Mouse (Mus musculus): ENCODE results near the gene Clpx. TPM values are rescaled to one million over a fixed set of nuclear protein-coding genes. Genes with fewer than 3 reads are reported as not detected.
A peak's percentile ranks its signal among the peaks of the same experiment; 100 is the strongest.
"Not testable (repeated sequence)": the region's sequence is repeated elsewhere in the genome, so short reads cannot be mapped to it uniquely, and the experiment has no call there.

The Clpx gene
- polyA plus RNA-seq, 1 experiment from 2014 or later = 49.7 TPM

DNA sequence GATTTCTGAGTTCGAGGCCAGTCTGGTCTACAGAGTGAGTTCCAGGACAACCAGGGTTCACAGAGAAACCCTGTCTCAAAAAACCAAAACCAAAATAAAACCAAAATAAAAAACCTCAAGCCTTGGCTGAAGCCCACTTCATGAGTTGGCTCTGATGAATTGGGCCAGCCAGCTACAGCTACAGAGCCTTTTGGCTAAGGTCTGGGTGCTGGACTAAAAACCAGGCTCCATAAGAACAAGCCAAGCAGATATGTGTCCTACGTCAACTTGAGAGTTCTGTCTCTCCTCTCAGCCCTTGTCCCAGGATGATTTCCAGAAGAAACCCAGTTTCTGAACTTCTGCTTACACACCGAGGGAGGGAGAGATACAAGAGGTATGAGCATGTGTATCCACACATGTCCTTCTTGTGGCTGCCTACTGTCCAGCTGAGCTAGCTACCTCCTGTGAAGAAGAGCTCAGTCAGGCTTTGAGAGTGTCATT lies 31.4 kb upstream of the Clpx start:
- no peaks in the 10 kb centered on the region for H3K36me3 ChIP-seq (ENCODE audit: control insufficient read depth, insufficient read depth, low read length)
- H3K4me1 ChIP-seq (ENCODE audit: control insufficient read depth, insufficient read depth, low read length) = peaks cover 11% of the 10 kb centered on the region
- ATAC-seq = no peak
- H3K4me3 ChIP-seq (ENCODE audit: low read length) = no peak overlapping the region
- no peak overlapping the region for H3K27ac ChIP-seq (ENCODE audit: low read length)
- WGBS = 92% methylated on average over 3 of the region's 3 CpGs
- H3K4me2 ChIP-seq (ENCODE audit: low read depth, low read length) = no peak overlapping the region
- H3K9me3 ChIP-seq (ENCODE audit: control insufficient read depth, low read length) = no peaks in the 10 kb centered on the region
- H3K9ac ChIP-seq (ENCODE audit: low read depth, low read length) = no peak overlapping the region
- no peaks in the 10 kb centered on the region for H3K27me3 ChIP-seq (replicated peaks; ENCODE audit: control insufficient read depth, insufficient read depth, low read length)

DNA sequence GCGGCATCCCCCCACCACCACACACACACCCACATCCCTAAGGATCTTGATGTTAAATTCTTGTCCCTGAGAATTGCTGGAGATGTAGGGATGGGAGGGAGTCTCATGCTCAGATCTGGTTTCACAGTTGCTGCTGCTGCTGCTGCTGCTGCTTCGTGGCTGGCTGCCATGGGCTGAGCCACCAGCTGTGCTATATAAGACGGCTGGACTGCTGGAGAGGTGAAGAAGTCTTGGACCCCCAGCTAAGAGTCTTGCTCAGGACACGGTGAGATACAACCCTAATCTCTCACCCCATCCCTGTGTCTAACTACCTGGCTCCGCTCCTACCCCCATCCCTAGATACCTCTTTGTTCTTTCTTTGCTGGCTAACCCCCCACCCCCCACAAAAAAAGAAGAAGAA lies 29.1 kb upstream of the Clpx start, which contains the start of gene Cilp:
Cilp (plus strand) TSS at position 222 of the 400 bp plus-strand sequence.
- WGBS = 50% methylated on average over 5 of the region's 5 CpGs
- peak; percentile 40 for ATAC-seq
- Histone ChIP-seq H3K4me1 (ENCODE audit: control insufficient read depth, insufficient read depth, low read length) (peaks cover 12% of the 10 kb centered on the region), H3K9ac (ENCODE audit: low read depth, low read length) (no peak within 1 kb of the TSS), H3K36me3 (ENCODE audit: control insufficient read depth, insufficient read depth, low read length) (no peaks in the 10 kb centered on the region), H3K4me3 (ENCODE audit: low read length) (no peak within 1 kb of the TSS), H3K27ac (ENCODE audit: low read length) (0 out of 2 replicates have a peak within 1 kb of the TSS, but pooled peaks have one; percentile 0), H3K9me3 (ENCODE audit: control insufficient read depth, low read length) (no peaks in the 10 kb centered on the region), H3K27me3 (replicated peaks; ENCODE audit: control insufficient read depth, insufficient read depth, low read length) (no peaks in the 10 kb centered on the region), H3K4me2 (ENCODE audit: low read depth, low read length) (no peak within 1 kb of the TSS)

DNA sequence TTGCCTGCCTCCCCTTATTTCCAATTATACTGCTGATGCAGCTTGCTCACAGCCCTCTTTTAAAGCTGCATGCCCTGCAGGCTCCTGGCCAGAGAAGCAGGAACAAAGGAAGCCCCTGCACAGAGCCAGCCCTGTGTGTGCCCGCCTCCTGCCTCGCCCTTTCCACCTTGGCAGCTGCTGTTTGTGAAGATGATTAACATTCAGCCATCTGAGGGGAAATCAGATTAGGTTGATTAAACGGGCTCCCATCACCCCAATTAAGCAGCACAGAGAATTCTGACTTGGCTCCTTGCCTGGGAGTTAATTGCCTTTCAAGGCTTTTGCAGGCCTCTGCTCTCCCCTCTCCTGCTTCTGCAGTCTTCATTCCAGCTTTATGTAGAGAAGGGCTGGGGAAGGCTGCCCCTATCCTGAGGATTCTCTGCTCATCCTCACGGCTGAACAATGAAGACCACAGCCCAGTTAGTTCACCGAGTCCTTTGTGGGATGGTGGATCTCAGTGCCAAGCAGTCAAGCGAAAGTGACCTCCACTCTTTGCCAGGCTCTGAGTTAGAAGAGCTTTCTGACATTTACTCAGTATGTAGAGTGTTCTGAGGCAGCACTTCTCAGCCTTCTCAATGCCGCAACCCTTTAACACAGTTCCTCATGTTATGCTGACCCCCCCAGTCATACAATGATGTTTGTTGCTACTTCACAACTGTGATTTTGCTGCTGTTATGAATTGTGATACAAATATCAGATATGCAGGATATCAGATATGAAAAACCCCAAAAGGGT lies 26.1 kb upstream of the Clpx start:
- Histone ChIP-seq H3K27me3 (replicated peaks; ENCODE audit: control insufficient read depth, insufficient read depth, low read length) (no peaks in the 10 kb centered on the region), H3K9ac (ENCODE audit: low read depth, low read length) (no peak overlapping the region), H3K4me1 (ENCODE audit: control insufficient read depth, insufficient read depth, low read length) (peaks cover 12% of the 10 kb centered on the region), H3K4me2 (ENCODE audit: low read depth, low read length) (no peak overlapping the region), H3K27ac (ENCODE audit: low read length) (peak overlapping the region; percentile 39; the same call in 1 of the 2 replicates), H3K4me3 (ENCODE audit: low read length) (no peak overlapping the region), H3K9me3 (ENCODE audit: control insufficient read depth, low read length) (no peaks in the 10 kb centered on the region), H3K36me3 (ENCODE audit: control insufficient read depth, insufficient read depth, low read length) (no peaks in the 10 kb centered on the region)
- peak; percentile 60; the same call in 1 of the 2 replicates for ATAC-seq
- 49% methylated on average over 7 of the region's 7 CpGs for WGBS

DNA sequence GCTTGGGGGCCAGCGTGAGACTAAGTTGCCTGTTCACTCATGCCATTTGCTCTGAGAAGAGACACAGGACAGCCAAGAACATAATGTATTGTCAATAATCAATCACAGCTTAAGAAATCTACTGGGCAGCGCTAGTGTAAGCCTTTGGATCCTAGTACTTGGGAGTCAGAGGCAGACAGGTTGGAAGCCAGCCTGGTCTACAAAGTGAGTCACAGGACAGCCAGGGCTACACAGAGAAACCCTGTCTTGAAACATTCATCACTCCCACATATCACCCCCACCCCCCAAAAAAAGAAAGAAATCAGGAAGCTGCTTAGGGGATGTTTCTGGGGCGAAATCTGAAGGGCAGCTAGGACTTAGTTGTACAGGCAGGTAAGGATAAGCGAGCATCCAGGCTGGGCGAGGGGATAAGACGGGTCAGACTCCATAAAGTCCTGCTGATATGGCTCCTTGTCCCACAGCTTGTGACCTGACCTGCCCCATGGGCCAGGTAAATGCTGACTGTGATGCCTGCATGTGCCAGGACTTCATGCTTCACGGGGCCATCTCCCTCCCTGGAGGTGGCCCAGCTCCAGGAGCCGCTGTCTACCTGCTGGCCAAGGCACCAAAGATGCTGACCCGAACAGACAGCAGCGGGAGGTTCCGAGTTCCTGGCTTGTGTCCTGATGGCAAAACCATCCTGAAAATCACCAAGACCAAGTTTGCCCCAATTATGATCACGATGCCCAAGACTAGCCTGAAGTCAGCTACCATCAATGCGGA lies 20.8 kb upstream of the Clpx start:
- Histone ChIP-seq H3K4me2 (ENCODE audit: low read depth, low read length) (no peak overlapping the region), H3K27ac (ENCODE audit: low read length) (no peak overlapping the region), H3K27me3 (replicated peaks; ENCODE audit: control insufficient read depth, insufficient read depth, low read length) (no peaks in the 10 kb centered on the region), H3K36me3 (ENCODE audit: control insufficient read depth, insufficient read depth, low read length) (no peaks in the 10 kb centered on the region), H3K4me1 (ENCODE audit: control insufficient read depth, insufficient read depth, low read length) (no peaks in the 10 kb centered on the region), H3K9me3 (ENCODE audit: control insufficient read depth, low read length) (no peaks in the 10 kb centered on the region), H3K9ac (ENCODE audit: low read depth, low read length) (no peak overlapping the region), H3K4me3 (ENCODE audit: low read length) (no peak overlapping the region)
- no peak for ATAC-seq
- WGBS = 85% methylated on average over 13 of the region's 13 CpGs

DNA sequence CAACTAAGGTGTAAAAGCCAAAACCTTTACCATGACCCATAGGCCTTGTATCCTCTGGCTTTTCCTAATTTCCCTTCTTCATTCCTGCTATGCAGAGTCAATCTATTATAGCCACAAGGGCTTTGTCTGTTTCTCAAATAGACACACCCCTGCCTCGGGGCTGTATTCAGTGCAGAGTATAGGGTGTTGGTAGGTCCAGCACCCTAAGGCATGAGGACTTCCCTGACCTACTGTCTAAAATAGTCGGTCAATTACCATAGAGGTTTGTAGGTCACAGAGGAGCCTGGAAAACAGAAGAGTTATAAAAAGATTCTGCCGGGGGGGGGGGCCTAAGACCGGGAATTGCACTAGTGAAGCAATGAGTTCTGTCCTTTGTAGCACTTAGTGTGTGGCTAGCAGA lies 20.2 kb upstream of the Clpx start:
- Histone ChIP-seq H3K27ac (ENCODE audit: low read length) (no peak overlapping the region), H3K9me3 (ENCODE audit: control insufficient read depth, low read length) (no peaks in the 10 kb centered on the region), H3K27me3 (replicated peaks; ENCODE audit: control insufficient read depth, insufficient read depth, low read length) (no peaks in the 10 kb centered on the region), H3K4me1 (ENCODE audit: control insufficient read depth, insufficient read depth, low read length) (no peaks in the 10 kb centered on the region), H3K36me3 (ENCODE audit: control insufficient read depth, insufficient read depth, low read length) (no peaks in the 10 kb centered on the region), H3K9ac (ENCODE audit: low read depth, low read length) (no peak overlapping the region), H3K4me3 (ENCODE audit: low read length) (no peak overlapping the region), H3K4me2 (ENCODE audit: low read depth, low read length) (no peak overlapping the region)
- no peak for ATAC-seq
- WGBS = 77% methylated on average over 4 of the region's 4 CpGs

DNA sequence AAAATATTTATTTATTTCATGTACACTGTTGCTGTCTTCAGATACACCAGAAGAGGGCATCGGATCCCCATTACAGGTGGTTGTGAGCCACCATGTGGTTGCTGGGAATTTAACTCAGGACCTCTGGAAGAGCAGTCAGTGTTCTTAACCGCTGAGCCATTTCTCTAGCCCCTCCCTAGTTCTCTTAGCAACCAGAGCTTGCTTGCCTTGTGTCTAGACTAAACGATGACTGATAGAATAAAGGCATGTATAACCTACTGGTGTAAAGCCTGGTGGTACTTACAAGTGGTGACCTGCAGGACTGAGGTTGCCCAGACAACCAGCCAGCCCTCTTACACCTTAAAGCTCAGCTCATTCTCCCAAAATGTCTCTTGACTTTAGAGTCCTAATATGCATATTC lies 19.2 kb upstream of the Clpx start:
- not testable (repeated sequence) for H3K4me1 ChIP-seq (ENCODE audit: control insufficient read depth, insufficient read depth, low read length); H3K9ac ChIP-seq (ENCODE audit: low read depth, low read length); H3K9me3 ChIP-seq (ENCODE audit: control insufficient read depth, low read length); H3K4me2 ChIP-seq (ENCODE audit: low read depth, low read length); H3K27me3 ChIP-seq (replicated peaks; ENCODE audit: control insufficient read depth, insufficient read depth, low read length); H3K36me3 ChIP-seq (ENCODE audit: control insufficient read depth, insufficient read depth, low read length); H3K4me3 ChIP-seq (ENCODE audit: low read length); ATAC-seq; H3K27ac ChIP-seq (ENCODE audit: low read length)
- WGBS = 75% methylated on average over 3 of the region's 3 CpGs

DNA sequence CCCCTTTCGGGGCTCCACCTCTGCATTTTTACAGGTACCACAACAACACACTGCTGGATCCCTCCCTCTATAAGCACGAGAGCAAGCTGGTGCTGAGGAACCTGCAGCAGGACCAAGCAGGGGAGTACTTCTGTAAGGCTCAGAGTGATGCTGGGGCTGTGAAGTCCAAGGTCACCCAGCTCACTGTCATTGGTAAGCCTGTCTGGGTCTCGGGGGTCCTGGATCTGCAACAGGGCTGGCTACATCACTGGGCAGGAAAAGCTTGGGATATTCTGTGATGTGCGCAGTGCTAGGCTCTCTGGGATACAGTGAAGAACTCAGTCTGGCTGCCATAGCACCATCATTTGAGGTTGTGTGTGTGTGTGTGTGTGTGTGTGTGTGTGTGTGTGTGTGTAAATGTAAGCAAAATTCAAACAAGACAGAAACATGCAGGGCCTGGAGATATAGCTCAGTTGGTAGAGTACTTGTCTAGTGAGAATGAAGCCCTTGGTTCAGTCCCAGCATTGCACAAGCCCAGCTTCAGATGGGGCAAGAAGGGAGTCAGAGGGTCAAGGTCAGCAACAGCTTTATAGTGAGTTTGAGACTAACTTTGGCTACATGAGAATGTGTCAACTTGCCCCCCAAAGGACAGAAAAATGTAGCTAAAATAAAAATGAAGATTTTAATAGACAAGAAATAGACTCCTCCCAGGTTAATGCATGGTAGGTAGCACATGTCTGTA lies 18.1 kb upstream of the Clpx start:
- H3K27me3 ChIP-seq (replicated peaks; ENCODE audit: control insufficient read depth, insufficient read depth, low read length) = no peaks in the 10 kb centered on the region
- no peaks in the 10 kb centered on the region for H3K36me3 ChIP-seq (ENCODE audit: control insufficient read depth, insufficient read depth, low read length)
- no peak overlapping the region for H3K9ac ChIP-seq (ENCODE audit: low read depth, low read length)
- H3K4me3 ChIP-seq (ENCODE audit: low read length) = no peak overlapping the region
- H3K4me2 ChIP-seq (ENCODE audit: low read depth, low read length) = no peak overlapping the region
- no peaks in the 10 kb centered on the region for H3K9me3 ChIP-seq (ENCODE audit: control insufficient read depth, low read length)
- ATAC-seq = no peak
- 81% methylated on average over 4 of the region's 4 CpGs for WGBS
- H3K27ac ChIP-seq (ENCODE audit: low read length) = no peak overlapping the region
- H3K4me1 ChIP-seq (ENCODE audit: control insufficient read depth, insufficient read depth, low read length) = no peaks in the 10 kb centered on the region

DNA sequence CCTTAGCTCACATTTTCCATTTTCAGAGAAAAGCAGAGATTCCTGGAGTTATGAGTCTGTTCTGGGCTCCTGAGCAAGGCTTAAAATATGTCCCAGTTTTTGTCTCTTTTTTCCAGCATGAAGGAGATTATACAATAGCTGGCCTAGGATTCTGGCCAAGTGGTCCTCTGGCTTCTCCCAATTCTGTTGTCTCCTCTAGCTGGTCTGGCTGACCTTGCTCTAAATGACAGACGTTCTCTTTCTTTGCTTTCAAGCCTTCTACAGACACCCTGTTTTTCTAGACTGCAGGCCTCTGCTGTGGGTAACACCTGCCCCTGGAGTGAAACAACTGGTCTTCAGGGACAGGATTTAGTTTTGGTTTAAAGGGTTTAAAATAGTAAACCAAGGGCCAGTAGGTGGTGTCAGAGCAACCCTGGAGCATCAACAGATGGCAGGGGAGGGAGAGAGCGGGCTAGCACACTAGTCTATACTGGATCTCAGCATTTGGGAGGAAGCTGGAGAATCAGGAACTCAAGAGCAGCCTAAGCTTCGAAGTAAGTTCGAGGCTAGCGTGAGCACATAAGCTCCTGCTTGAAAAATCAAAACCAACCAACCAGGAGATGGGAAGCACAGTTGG lies 12.4 kb upstream of the Clpx start:
- Histone ChIP-seq H3K27ac (ENCODE audit: low read length) (no peak overlapping the region), H3K9me3 (ENCODE audit: control insufficient read depth, low read length) (no peaks in the 10 kb centered on the region), H3K9ac (ENCODE audit: low read depth, low read length) (no peak overlapping the region), H3K4me2 (ENCODE audit: low read depth, low read length) (no peak overlapping the region), H3K36me3 (ENCODE audit: control insufficient read depth, insufficient read depth, low read length) (no peaks in the 10 kb centered on the region), H3K4me3 (ENCODE audit: low read length) (no peak overlapping the region), H3K27me3 (replicated peaks; ENCODE audit: control insufficient read depth, insufficient read depth, low read length) (no peaks in the 10 kb centered on the region), H3K4me1 (ENCODE audit: control insufficient read depth, insufficient read depth, low read length) (no peaks in the 10 kb centered on the region)
- no peak for ATAC-seq
- WGBS = 74% methylated on average over 5 of the region's 5 CpGs

DNA sequence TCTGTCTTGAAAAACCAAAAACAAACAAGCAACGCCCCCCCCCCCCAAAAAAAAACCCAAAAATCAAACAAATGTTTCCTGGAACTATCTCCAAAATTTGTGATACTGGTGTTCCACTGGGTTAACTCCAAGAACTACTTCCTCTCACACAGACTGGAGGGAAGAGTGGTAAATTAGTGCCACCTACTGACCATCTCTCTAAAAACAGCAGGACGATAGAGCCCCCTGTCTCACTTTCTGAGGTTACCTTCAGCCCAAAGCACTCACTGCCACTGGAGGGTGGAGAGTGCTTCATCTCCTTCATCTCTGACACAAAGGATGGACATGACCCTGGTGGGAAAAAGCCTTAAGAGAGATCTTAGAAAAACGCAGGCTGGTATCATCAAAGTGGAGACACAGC lies 10.8 kb upstream of the Clpx start:
- Histone ChIP-seq H3K27me3 (replicated peaks; ENCODE audit: control insufficient read depth, insufficient read depth, low read length) (no peaks in the 10 kb centered on the region), H3K27ac (ENCODE audit: low read length) (no peak overlapping the region), H3K36me3 (ENCODE audit: control insufficient read depth, insufficient read depth, low read length) (no peaks in the 10 kb centered on the region), H3K4me2 (ENCODE audit: low read depth, low read length) (no peak overlapping the region), H3K4me1 (ENCODE audit: control insufficient read depth, insufficient read depth, low read length) (no peaks in the 10 kb centered on the region), H3K4me3 (ENCODE audit: low read length) (no peak overlapping the region), H3K9ac (ENCODE audit: low read depth, low read length) (no peak overlapping the region), H3K9me3 (ENCODE audit: control insufficient read depth, low read length) (no peaks in the 10 kb centered on the region)
- no peak for ATAC-seq
- 5% methylated on average over 3 of the region's 3 CpGs for WGBS
